Mouse (Mus musculus) myocyte (in vitro differentiated cells): ENCODE data around the gene Ift140.

ENCODE experiments used
- MAX ChIP-seq: IDR thresholded peaks from one replicate; pipeline ENCODE4 v1.6.1; 2011; ENCODE audit warnings: low read depth, mild to moderate bottlenecking, control low read depth
- MYOD1 ChIP-seq, 3 experiments: IDR thresholded peaks; one replicate each; pipeline ENCODE4 v1.6.1; 2011; ENCODE audit warnings: control low read depth in 2 of 3, low read depth in 2 of 3, mild to moderate bottlenecking in 2 of 3, moderate library complexity in 1 of 3; ENCODE audit not compliant: insufficient read length in 2 of 3, control insufficient read depth in 1 of 3
- MYOG ChIP-seq, 3 experiments: IDR thresholded peaks; one replicate each; pipeline ENCODE4 v1.6.1; 2011; ENCODE audit warnings: control low read depth in 2 of 3, low read depth in 2 of 3, mild to moderate bottlenecking in 2 of 3; ENCODE audit not compliant: insufficient read length in 2 of 3, control insufficient read depth in 1 of 3, insufficient read depth in 1 of 3
- POLR2A ChIP-seq: IDR thresholded peaks from one replicate; pipeline ENCODE4 v1.6.1; 2011; ENCODE audit warnings: low read depth, mild to moderate bottlenecking, control low read depth, moderate library complexity; ENCODE audit not compliant: insufficient read length
- REST ChIP-seq: IDR thresholded peaks from one replicate; pipeline ENCODE4 v1.6.1; 2011; ENCODE audit warnings: mild to moderate bottlenecking, control low read depth, moderate library complexity; ENCODE audit not compliant: insufficient read depth, insufficient read length
- SRF ChIP-seq: IDR thresholded peaks from one replicate; pipeline ENCODE4 v1.6.1; 2011; ENCODE audit warnings: low read depth; ENCODE audit not compliant: control insufficient read depth, insufficient read length
- USF1 ChIP-seq: IDR thresholded peaks from one replicate; pipeline ENCODE4 v1.6.1; 2011; ENCODE audit warnings: low read depth, mild to moderate bottlenecking, control low read depth, moderate library complexity

DNA sequence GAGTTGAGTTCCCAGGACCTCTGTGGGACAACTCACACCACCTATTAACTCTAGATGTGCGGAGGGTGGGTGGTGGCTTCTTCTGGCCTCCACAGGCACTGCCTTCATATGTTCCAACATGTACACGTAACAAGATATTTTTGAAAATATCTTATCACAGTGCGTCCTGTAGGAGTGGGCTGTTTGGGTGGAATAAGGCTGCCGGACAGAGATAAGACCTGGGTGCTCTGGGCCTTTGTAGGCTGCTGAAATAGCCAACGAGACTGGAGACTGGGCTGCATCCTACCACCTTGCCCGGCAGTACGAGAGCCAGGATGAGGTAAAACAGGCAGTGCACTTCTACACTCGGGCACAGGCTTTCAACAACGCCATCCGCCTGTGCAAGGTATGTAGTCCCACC is 73.3 kb downstream of the Ift140 start:
- no peak for TF ChIP-seq REST
- no peak for TF ChIP-seq POLR2A
- TF ChIP-seq USF1, result no peak
- TF ChIP-seq MAX, result no peak
- TF ChIP-seq SRF, result no peak
- no peak for TF ChIP-seq MYOG (IDR thresholded peaks at IDR 0.05; ENCODE audit: control insufficient read depth in 1 of 3, insufficient read depth in 1 of 3, insufficient read length in 2 of 3, low read depth in 2 of 3)
- no peak for TF ChIP-seq MYOD1 (IDR thresholded peaks at IDR 0.05; ENCODE audit: control insufficient read depth in 1 of 3, insufficient read length in 2 of 3, low read depth in 2 of 3)
